Mouse (Mus musculus): ENCODE data around the gene Pgs1. TPM values are rescaled to one million over a fixed set of nuclear protein-coding genes. Genes with fewer than 3 reads are reported as not detected.

Gene Pgs1
- polyA plus RNA-seq, 1 experiment from 2014 or later: 38.6 TPM

GRCm38 (mm10) chr11:117979388-117979787 is 6.7 kb upstream of the Pgs1 start:
- Histone ChIP-seq H3K4me2 (replicated peaks; ENCODE audit: low read depth, low read length) (no peak overlapping the region), H3K36me3 (ENCODE audit: control insufficient read depth, insufficient read depth, low read length) (no peaks in the 10 kb centered on the region), H3K4me1 (replicated peaks; ENCODE audit: control insufficient read depth, insufficient read depth, low read length) (peaks cover 19% of the 10 kb centered on the region), H3K4me3 (ENCODE audit: low read depth, low read length) (no peak overlapping the region), H3K27me3 (ENCODE audit: control insufficient read depth, insufficient read depth, low read length) (no peaks in the 10 kb centered on the region), H3K9me3 (ENCODE audit: control insufficient read depth, low read length) (no peaks in the 10 kb centered on the region), H3K9ac (ENCODE audit: low read depth, low read length) (0 out of 2 replicates have a peak overlapping the region, but pooled peaks have one; percentile 11), H3K27ac (ENCODE audit: low read depth, low read length) (no peak overlapping the region)
- ATAC-seq (ENCODE audit: low FRiP score) (no peak), DNase-seq (ENCODE audit: low spot score) (no peak)
- 60% methylated on average over 7 of the region's 7 CpGs for WGBS

- H3K4me1 ChIP-seq (replicated peaks; ENCODE audit: control insufficient read depth, insufficient read depth, low read length): no peaks in the 10 kb centered on the region
- H3K9ac ChIP-seq (ENCODE audit: low read depth, low read length): no peak overlapping the region
- no peaks in the 10 kb centered on the region for H3K27me3 ChIP-seq (ENCODE audit: control insufficient read depth, insufficient read depth, low read length)
- H3K27ac ChIP-seq (ENCODE audit: low read depth, low read length): no peak overlapping the region
- no peak overlapping the region for H3K4me3 ChIP-seq (ENCODE audit: low read depth, low read length)
- DNase-seq (ENCODE audit: low spot score) (no peak), ATAC-seq (ENCODE audit: low FRiP score) (no peak)
- no peaks in the 10 kb centered on the region for H3K36me3 ChIP-seq (ENCODE audit: control insufficient read depth, insufficient read depth, low read length)
- WGBS: 83% methylated on average over 5 of the region's 5 CpGs
- no peak overlapping the region for H3K4me2 ChIP-seq (replicated peaks; ENCODE audit: low read depth, low read length)
- H3K9me3 ChIP-seq (ENCODE audit: control insufficient read depth, low read length): no peaks in the 10 kb centered on the region
Observed at GRCm38 (mm10) chr11:117982426-117982825, 3.7 kb upstream of the Pgs1 start.

DNA sequence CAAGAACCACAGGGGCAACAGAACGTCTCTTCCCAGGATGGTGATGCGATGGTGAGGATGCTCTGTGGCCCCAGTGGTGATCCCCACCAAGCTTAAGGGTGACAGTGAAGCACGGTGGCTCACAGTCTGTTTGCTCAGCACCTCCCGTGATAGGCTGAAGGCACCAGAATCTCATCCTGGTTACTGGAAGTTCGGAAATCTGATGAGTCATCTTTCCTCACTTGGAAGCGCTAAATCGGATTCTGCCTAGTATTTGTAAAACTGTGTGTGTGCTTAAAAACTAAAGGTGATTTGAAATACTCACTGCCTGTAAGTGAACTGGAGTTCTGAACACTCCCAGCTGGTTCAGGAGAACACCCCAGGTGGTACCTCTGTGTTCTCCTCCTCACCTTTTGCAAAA is 2.3 kb upstream of the Pgs1 start:
- no peaks in the 10 kb centered on the region for H3K27me3 ChIP-seq (ENCODE audit: control insufficient read depth, insufficient read depth, low read length)
- no peaks in the 10 kb centered on the region for H3K36me3 ChIP-seq (ENCODE audit: control insufficient read depth, insufficient read depth, low read length)
- H3K4me1 ChIP-seq (replicated peaks; ENCODE audit: control insufficient read depth, insufficient read depth, low read length): peaks cover 8% of the 10 kb centered on the region
- H3K9ac ChIP-seq (ENCODE audit: low read depth, low read length): no peak overlapping the region
- H3K4me2 ChIP-seq (replicated peaks; ENCODE audit: low read depth, low read length): no peak overlapping the region
- 67% methylated on average over 7 of the region's 7 CpGs for WGBS
- no peak for DNase-seq (ENCODE audit: low spot score)
- no peak overlapping the region for H3K4me3 ChIP-seq (ENCODE audit: low read depth, low read length)
- no peak for ATAC-seq (ENCODE audit: low FRiP score)
- H3K27ac ChIP-seq (ENCODE audit: low read depth, low read length): no peak overlapping the region
- H3K9me3 ChIP-seq (ENCODE audit: control insufficient read depth, low read length): no peaks in the 10 kb centered on the region

- H3K9me3 ChIP-seq (ENCODE audit: control insufficient read depth, low read length): no peaks in the 10 kb centered on the region
- peak overlapping the region; percentile 84 for H3K4me2 ChIP-seq (replicated peaks; ENCODE audit: low read depth, low read length)
- peak; percentile 74 for ATAC-seq (ENCODE audit: low FRiP score)
- peaks cover 9% of the 10 kb centered on the region for H3K4me1 ChIP-seq (replicated peaks; ENCODE audit: control insufficient read depth, insufficient read depth, low read length)
- WGBS: under 1% methylated on average over 32 of the region's 32 CpGs
- H3K9ac ChIP-seq (ENCODE audit: low read depth, low read length): peak overlapping the region; percentile 92
- peak overlapping the region; percentile 100 for H3K4me3 ChIP-seq (ENCODE audit: low read depth, low read length)
- H3K27ac ChIP-seq (ENCODE audit: low read depth, low read length): peak overlapping the region; percentile 4; the same call in 1 of the 2 replicates
- H3K27me3 ChIP-seq (ENCODE audit: control insufficient read depth, insufficient read depth, low read length): no peaks in the 10 kb centered on the region
- DNase-seq (ENCODE audit: low spot score): no peak
- no peaks in the 10 kb centered on the region for H3K36me3 ChIP-seq (ENCODE audit: control insufficient read depth, insufficient read depth, low read length)
Observed at GRCm38 (mm10) chr11:117987032-117987451, 950 bp downstream of the Pgs1 start.

- Histone ChIP-seq H3K4me2 (replicated peaks; ENCODE audit: low read depth, low read length) (peak overlapping the region; percentile 84), H3K27ac (ENCODE audit: low read depth, low read length) (no peak overlapping the region), H3K36me3 (ENCODE audit: control insufficient read depth, insufficient read depth, low read length) (no peaks in the 10 kb centered on the region), H3K9me3 (ENCODE audit: control insufficient read depth, low read length) (no peaks in the 10 kb centered on the region), H3K9ac (ENCODE audit: low read depth, low read length) (peak overlapping the region; percentile 92; the same call in 1 of the 2 replicates), H3K4me1 (replicated peaks; ENCODE audit: control insufficient read depth, insufficient read depth, low read length) (peaks cover 9% of the 10 kb centered on the region), H3K27me3 (ENCODE audit: control insufficient read depth, insufficient read depth, low read length) (no peaks in the 10 kb centered on the region), H3K4me3 (ENCODE audit: low read depth, low read length) (peak overlapping the region; percentile 100; the same call in 1 of the 2 replicates)
- ATAC-seq (ENCODE audit: low FRiP score): no peak
- DNase-seq (ENCODE audit: low spot score): no peak
- 72% methylated on average over 4 of the region's 4 CpGs for WGBS
Observed at GRCm38 (mm10) chr11:117987968-117988367, 1.9 kb downstream of the Pgs1 start.

DNA sequence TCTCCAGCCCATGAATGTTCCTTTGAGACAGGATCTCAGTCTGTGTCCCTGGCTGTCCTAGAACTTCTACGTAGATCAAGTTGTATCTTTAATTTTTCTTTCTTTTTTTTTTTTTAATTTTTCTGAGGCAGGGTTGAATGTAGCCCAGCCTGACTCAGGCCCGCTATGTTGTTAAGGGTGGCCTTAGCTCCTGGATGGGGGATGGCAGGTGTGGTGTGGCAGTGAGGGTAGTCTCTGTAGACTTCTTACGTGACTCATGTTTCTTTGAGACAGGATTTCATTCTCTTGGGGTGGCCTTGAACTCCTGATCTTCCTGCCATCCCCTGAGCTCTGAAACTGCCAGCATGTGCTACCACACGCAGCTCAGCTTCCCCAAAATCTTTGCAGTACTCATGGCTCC is 3.1 kb downstream of the Pgs1 start:
- no peaks in the 10 kb centered on the region for H3K9me3 ChIP-seq (ENCODE audit: control insufficient read depth, low read length)
- DNase-seq (ENCODE audit: low spot score): no peak
- no peak overlapping the region for H3K9ac ChIP-seq (ENCODE audit: low read depth, low read length)
- H3K27me3 ChIP-seq (ENCODE audit: control insufficient read depth, insufficient read depth, low read length): no peaks in the 10 kb centered on the region
- WGBS: 93% methylated on average over 4 of the region's 4 CpGs
- H3K4me2 ChIP-seq (replicated peaks; ENCODE audit: low read depth, low read length): no peak overlapping the region
- H3K4me3 ChIP-seq (ENCODE audit: low read depth, low read length): no peak overlapping the region
- no peak overlapping the region for H3K27ac ChIP-seq (ENCODE audit: low read depth, low read length)
- ATAC-seq (ENCODE audit: low FRiP score): no peak
- H3K36me3 ChIP-seq (ENCODE audit: control insufficient read depth, insufficient read depth, low read length): no peaks in the 10 kb centered on the region
- peaks cover 9% of the 10 kb centered on the region for H3K4me1 ChIP-seq (replicated peaks; ENCODE audit: control insufficient read depth, insufficient read depth, low read length)

GRCm38 (mm10) chr11:117989926-117990325 is 3.8 kb downstream of the Pgs1 start:
- ATAC-seq (ENCODE audit: low FRiP score): no peak
- H3K9ac ChIP-seq (ENCODE audit: low read depth, low read length): no peak overlapping the region
- no peak for DNase-seq (ENCODE audit: low spot score)
- no peak overlapping the region for H3K4me3 ChIP-seq (ENCODE audit: low read depth, low read length)
- H3K4me2 ChIP-seq (replicated peaks; ENCODE audit: low read depth, low read length): no peak overlapping the region
- no peaks in the 10 kb centered on the region for H3K27me3 ChIP-seq (ENCODE audit: control insufficient read depth, insufficient read depth, low read length)
- WGBS: 58% methylated on average over 10 of the region's 10 CpGs
- no peak overlapping the region for H3K27ac ChIP-seq (ENCODE audit: low read depth, low read length)
- H3K9me3 ChIP-seq (ENCODE audit: control insufficient read depth, low read length): no peaks in the 10 kb centered on the region
- no peaks in the 10 kb centered on the region for H3K36me3 ChIP-seq (ENCODE audit: control insufficient read depth, insufficient read depth, low read length)
- peaks cover 9% of the 10 kb centered on the region for H3K4me1 ChIP-seq (replicated peaks; ENCODE audit: control insufficient read depth, insufficient read depth, low read length)

- Histone ChIP-seq H3K9ac (ENCODE audit: low read depth, low read length) (0 out of 2 replicates have a peak overlapping the region, but pooled peaks have one; percentile 4), H3K36me3 (ENCODE audit: control insufficient read depth, insufficient read depth, low read length) (no peaks in the 10 kb centered on the region), H3K27me3 (ENCODE audit: control insufficient read depth, insufficient read depth, low read length) (no peaks in the 10 kb centered on the region), H3K4me1 (replicated peaks; ENCODE audit: control insufficient read depth, insufficient read depth, low read length) (peaks cover 9% of the 10 kb centered on the region), H3K4me3 (ENCODE audit: low read depth, low read length) (no peak overlapping the region), H3K4me2 (replicated peaks; ENCODE audit: low read depth, low read length) (no peak overlapping the region), H3K9me3 (ENCODE audit: control insufficient read depth, low read length) (no peaks in the 10 kb centered on the region), H3K27ac (ENCODE audit: low read depth, low read length) (no peak overlapping the region)
- DNase-seq (ENCODE audit: low spot score) (no peak), ATAC-seq (ENCODE audit: low FRiP score) (no peak)
- WGBS: 79% methylated on average over 9 of the region's 9 CpGs
Observed at GRCm38 (mm10) chr11:117991502-117992470, 5.7 kb downstream of the Pgs1 start.
